Mouse (Mus musculus) liver, adult 2 months (tissue): ENCODE data around the gene Mfsd12. TPM values are rescaled to one million over a fixed set of nuclear protein-coding genes. Genes with fewer than 3 reads are reported as not detected.

ENCODE experiments used
- DNase-seq: peaks from one replicate; pipeline ENCODE4 v3.0.0-alpha.2; 2011; ENCODE audit warnings: low read depth, low spot score; ENCODE audit errors: extremely low read depth
- H3K27ac ChIP-seq: fragments of 200-500 bp; replicated peaks from 2 replicates; pipeline ENCODE4 v1.5.1; 2012; ENCODE audit warnings: low read depth, mild to moderate bottlenecking, control low read depth, inconsistent platforms, low read length; ENCODE audit not compliant: insufficient read depth
- H3K27me3 ChIP-seq: fragments of 200-500 bp; 2 replicates; pipeline ENCODE4 v1.6.1; 2012; ENCODE audit warnings: mild to moderate bottlenecking, moderate library complexity, low read length, inconsistent platforms; ENCODE audit not compliant: control insufficient read depth, insufficient read depth
- H3K36me3 ChIP-seq: fragments of 200-500 bp; 2 replicates; pipeline ENCODE4 v1.6.1; 2012; ENCODE audit warnings: low read length, inconsistent platforms; ENCODE audit not compliant: control insufficient read depth, insufficient read depth
- H3K4me1 ChIP-seq: fragments of 200-500 bp; 2 replicates; pipeline ENCODE4 v1.6.1; 2011; ENCODE audit warnings: low read length; ENCODE audit not compliant: control insufficient read depth, insufficient read depth
- H3K4me3 ChIP-seq: fragments of 200-500 bp; 2 replicates; pipeline ENCODE4 v1.5.1; 2011; ENCODE audit warnings: low read depth, mild to moderate bottlenecking, control low read depth, low read length, moderate library complexity; ENCODE audit not compliant: insufficient read depth
- H3K79me2 ChIP-seq: fragments of 200-500 bp; 2 replicates; pipeline ENCODE4 v1.6.1; 2012; ENCODE audit warnings: inconsistent platforms, mild to moderate bottlenecking, low read length, moderate library complexity; ENCODE audit not compliant: control insufficient read depth, insufficient read depth
- H3K9ac ChIP-seq: fragments of 200-500 bp; 2 replicates; pipeline ENCODE4 v1.6.1; 2012; ENCODE audit warnings: low read depth, mild to moderate bottlenecking, control low read depth, inconsistent platforms, low read length
- CTCF ChIP-seq: fragments of 200-500 bp; IDR thresholded peaks from 2 replicates; pipeline ENCODE4 v1.5.1; 2011; ENCODE audit warnings: low read depth, low read length, control low read depth
- POLR2A ChIP-seq: fragments of 200-500 bp; IDR thresholded peaks from 2 replicates; pipeline ENCODE4 v1.6.1; 2011; ENCODE audit warnings: low read length, control low read depth; ENCODE audit not compliant: insufficient read depth; ENCODE audit errors: extremely low read depth
- WGBS: fragments of 180-500 bp; shearing (Covaris S2); methylation state at CpG from one replicate; pipeline ENCODE4 v1.1.7; 2018; 5-methylcytosine and 5-hydroxymethylcytosine counted together
- polyA plus RNA-seq: library from polyadenylated mRNA; depleted of rRNA; stranded (reverse); fragments of >200 nt; gene quantifications from 2 replicates; pipeline ENCODE4 v1.2.3, GENCODE M21; 2012
- total RNA-seq: library from RNA; depleted of rRNA; stranded (reverse); fragments of >200 nt; gene quantifications from 2 replicates; pipeline ENCODE4 v1.2.3, GENCODE M21; 2014

The Mfsd12 gene
- total and polyA plus RNA-seq, 2 experiments: 5.3 to 12.8 TPM

DNA sequence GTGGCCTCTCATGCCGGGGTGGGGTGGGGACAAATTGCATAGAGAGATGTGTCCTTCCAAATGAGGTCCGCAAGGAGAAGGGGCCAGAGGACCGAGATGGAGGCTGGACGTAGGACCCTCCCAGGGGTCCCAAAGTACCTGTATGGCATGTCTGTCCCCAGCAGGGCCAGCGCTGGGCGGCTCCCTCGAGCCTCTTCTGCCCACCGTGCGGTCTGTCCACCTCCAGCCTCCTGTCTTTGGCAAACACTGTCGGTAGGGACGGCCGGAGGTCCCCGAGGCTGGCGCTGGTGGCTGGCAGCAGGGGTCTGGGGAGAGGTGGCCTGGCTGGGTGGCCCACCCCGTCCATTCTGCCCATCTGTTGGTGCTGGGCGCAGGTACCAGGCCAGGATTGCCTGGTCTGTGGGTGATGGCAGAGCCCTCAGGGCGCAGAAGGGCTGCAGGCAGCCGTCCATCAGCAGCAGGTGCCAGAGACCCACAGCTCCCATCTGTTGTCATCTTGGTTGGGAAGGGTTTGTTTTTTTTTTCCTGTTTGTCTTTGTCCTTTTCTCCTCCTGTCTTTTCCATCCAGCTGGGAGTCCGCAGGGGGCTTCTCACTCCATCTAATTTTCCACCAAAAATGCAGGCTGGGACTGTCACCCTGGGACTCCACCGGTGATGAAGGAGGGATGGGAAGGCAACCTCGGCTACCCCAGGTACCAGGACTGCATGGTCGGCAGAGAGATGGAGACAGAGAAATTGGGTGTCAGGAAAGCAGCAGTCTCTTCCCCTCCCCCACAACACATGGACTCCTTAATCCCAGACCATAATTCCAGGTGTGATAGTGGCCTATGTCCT lies 43.3 kb downstream of the Mfsd12 start:
- no peak overlapping the region for H3K27ac ChIP-seq
- H3K9ac ChIP-seq: no peak overlapping the region
- TF ChIP-seq POLR2A: no peak
- TF ChIP-seq CTCF: no peak

DNA sequence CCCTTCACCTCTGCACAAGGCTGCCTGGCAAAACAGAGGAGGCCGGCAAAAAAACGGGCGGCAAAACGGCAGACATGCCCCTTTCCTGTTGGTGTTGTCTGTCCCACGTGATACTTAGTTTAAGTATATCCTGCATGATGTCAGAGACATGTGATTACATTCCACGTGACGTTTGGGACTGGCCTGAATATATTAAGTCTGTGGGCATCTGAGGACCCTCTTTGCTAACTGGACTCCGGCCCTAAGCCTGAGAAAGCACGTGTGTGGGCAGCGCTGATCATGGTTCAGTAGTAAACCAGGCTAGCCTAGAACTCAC lies 43.9 kb downstream of the Mfsd12 start:
- Histone ChIP-seq H3K4me3 (no peak overlapping the region), H3K79me2 (0 out of 2 replicates have a peak, but pooled peaks cover 3% of the 10 kb centered on the region), H3K9ac (no peak overlapping the region), H3K27ac (peak overlapping the region; percentile 27), H3K36me3 (peaks cover 21% of the 10 kb centered on the region; the same call in 1 of the 2 replicates), H3K4me1 (peaks cover 7% of the 10 kb centered on the region; the same call in 1 of the 2 replicates), H3K27me3 (no peaks in the 10 kb centered on the region)
- WGBS: 72% methylated on average over 10 of the region's 10 CpGs
- DNase-seq: no peak
- TF ChIP-seq CTCF: no peak
- no peak for TF ChIP-seq POLR2A

More for the DNA sequence above, 43.3 kb downstream of the Mfsd12 start:
- H3K36me3 ChIP-seq: peaks cover 19% of the 10 kb centered on the region; the same call in 1 of the 2 replicates
- H3K4me1 ChIP-seq: peaks cover 5% of the 10 kb centered on the region; the same call in 1 of the 2 replicates
- H3K79me2 ChIP-seq: 0 out of 2 replicates have a peak, but pooled peaks cover 3% of the 10 kb centered on the region
- 85% methylated on average over 22 of the region's 22 CpGs for WGBS
- H3K27me3 ChIP-seq: no peaks in the 10 kb centered on the region
- no peak overlapping the region for H3K4me3 ChIP-seq
- DNase-seq: no peak

DNA sequence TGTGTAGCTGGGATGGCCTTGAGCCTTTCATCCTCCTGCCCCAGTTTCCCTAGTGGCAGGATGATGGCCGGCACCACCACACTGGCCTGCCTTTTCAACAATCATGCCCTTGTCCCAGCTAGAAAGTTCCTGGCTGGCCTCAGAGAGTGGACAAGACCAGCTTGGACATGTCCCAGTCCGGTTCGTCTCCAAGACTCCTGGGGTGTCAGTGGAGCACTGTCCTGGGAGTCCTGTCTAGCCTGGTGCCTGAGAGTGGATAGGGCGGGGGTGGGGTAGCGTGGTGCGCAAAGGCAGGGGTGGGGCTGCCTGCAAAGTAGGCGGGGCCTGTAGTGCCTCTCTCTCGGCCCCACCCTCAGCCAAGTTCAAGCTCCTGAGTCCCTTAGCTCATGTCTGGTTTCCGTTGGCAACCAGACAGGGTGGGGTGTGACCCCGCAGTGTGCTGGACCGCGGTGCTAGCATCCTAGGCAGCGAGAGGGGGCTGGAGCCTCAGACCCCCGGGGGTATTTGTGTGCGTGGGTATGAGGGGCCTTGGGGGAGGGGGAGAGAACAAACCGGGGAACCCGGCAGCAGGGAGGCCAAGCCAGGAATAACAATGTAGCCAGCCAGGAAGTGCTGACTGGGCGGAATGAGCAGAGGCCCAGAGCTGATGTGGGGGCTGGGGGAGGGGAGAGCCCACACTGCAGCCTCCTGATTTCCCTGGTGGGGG lies 44.4 kb downstream of the Mfsd12 start:
- peak overlapping the region; percentile 29; the same call in 1 of the 2 replicates for H3K4me3 ChIP-seq
- 0 out of 2 replicates have a peak, but pooled peaks cover 6% of the 10 kb centered on the region for H3K79me2 ChIP-seq
- H3K36me3 ChIP-seq: peaks cover 24% of the 10 kb centered on the region; the same call in 1 of the 2 replicates
- DNase-seq: no peak
- WGBS: 55% methylated on average over 18 of the region's 18 CpGs
- H3K27ac ChIP-seq: peak overlapping the region; percentile 27
- TF ChIP-seq CTCF: no peak
- 0 out of 2 replicates have a peak, but pooled peaks have one; percentile 17 for TF ChIP-seq POLR2A
- H3K9ac ChIP-seq: no peak overlapping the region
- H3K4me1 ChIP-seq: peaks cover 7% of the 10 kb centered on the region; the same call in 1 of the 2 replicates
- H3K27me3 ChIP-seq: no peaks in the 10 kb centered on the region

DNA sequence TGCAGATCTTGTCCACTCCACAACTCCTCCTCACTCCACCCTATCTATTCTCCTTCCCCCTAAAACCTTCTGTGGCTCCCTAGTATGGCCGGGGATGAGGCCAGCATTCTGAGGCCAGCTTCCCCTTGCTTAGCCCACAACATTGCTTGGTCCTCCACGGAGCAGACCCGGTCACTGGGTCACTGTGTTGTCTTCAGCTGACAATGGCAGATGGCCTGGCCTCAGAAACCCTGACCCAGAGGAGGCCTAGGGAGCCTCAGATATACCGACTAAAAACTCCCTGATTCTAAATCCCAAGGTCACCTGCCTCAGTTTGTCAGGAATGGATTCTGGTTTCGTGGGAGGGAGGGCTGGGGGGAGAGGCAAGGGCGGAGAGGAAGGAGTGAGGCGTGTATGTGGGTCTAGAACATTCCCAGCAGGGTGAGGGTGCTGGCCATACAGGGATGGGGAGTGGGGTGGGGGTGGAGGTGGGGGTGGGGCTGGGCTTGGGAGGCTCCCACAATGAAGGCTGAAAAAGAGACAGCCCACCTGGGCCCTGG lies 45.0 kb downstream of the Mfsd12 start:
- TF ChIP-seq CTCF (no peak), POLR2A (no peak)
- Histone ChIP-seq H3K27me3 (no peaks in the 10 kb centered on the region), H3K79me2 (0 out of 2 replicates have a peak, but pooled peaks cover 6% of the 10 kb centered on the region), H3K4me3 (no peak overlapping the region), H3K4me1 (peaks cover 7% of the 10 kb centered on the region; the same call in 1 of the 2 replicates), H3K27ac (peak overlapping the region; percentile 24; the same call in 1 of the 2 replicates), H3K36me3 (peaks cover 26% of the 10 kb centered on the region; the same call in 1 of the 2 replicates), H3K9ac (no peak overlapping the region)
- WGBS: 67% methylated on average over 7 of the region's 7 CpGs
- DNase-seq: no peak

DNA sequence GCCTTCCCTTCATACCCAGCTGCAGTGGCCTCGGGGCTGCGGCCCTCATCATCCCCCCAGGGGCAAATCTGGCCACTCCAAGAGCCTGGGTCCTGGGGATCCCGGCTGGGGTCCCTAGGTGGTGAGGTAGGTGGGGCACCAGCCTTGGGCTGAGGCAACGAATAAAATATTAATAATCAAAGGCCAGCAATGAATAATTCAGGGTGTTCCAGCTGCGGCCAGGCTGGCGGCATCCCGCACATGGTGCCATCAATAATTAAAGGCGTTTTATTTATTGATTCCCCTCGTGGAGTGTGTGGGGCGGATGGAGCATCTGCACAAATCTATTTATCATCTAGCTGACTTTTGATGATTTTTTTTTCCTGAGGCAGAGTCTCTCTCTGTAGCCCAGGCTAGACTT lies 46.2 kb downstream of the Mfsd12 start:
- Histone ChIP-seq H3K4me1 (peaks cover 11% of the 10 kb centered on the region), H3K4me3 (no peak overlapping the region), H3K36me3 (peaks cover 30% of the 10 kb centered on the region; the same call in 1 of the 2 replicates), H3K9ac (no peak overlapping the region), H3K27ac (no peak overlapping the region), H3K79me2 (peaks cover 6% of the 10 kb centered on the region; the same call in 1 of the 2 replicates), H3K27me3 (no peaks in the 10 kb centered on the region)
- DNase-seq: no peak
- TF ChIP-seq CTCF (no peak), POLR2A (no peak)
- 82% methylated on average over 10 of the region's 10 CpGs for WGBS
